Mouse (Mus musculus) ovary, postnatal 36 days (tissue): ENCODE results near the gene Cdc40.

Experiments
- DNase-seq: peaks from one replicate; pipeline ENCODE4 v3.0.0; 2022; ENCODE audit warnings: low spot score, mixed read lengths

Gene Cdc40

DNA sequence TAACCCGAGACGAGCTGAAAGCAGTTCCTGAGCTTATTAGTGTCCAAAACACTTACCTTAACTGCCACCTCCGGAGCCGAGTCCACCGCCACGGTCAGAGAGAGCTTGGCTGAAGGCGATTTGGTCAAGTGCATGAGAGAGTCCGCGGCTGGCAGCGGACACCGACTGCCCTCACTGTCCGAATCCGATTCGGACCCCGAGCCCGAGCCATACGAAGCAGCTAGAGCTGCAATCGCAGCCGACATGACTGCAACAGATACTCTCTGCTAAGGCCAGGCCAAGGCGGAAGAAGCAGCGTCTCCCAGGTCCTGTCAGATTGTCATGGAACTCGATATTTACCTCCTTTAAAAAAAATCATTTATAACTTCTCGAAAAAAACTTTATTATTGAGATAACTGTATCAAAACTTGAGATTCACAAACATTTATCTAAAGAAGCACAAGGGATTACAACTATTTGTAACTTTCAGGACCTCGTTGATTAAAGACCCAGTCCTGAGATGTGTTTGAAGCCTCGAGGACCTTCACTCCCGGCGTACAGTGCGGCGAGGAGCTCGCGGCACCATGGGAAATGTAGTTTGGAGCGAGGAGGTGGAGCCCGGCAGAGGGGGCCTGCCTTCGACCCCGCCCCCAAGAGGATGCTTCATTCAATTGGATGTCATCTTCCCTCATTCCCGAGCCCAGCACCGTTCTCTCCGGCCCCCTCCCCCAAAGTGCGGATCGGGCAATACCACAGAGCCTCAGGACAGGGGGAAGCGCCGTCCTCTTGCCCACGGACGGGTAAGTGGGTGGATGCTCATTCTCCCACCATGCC is at the start of gene Cdc40, which contains the start of gene Wasf1:
Gene Cdc40, minus strand, starts transcription at position 481 of the 813 bp plus-strand sequence.
Gene Wasf1, plus strand, starts transcription at position 645 of the 813 bp plus-strand sequence.
- DNase-seq: peak; percentile 96

DNA sequence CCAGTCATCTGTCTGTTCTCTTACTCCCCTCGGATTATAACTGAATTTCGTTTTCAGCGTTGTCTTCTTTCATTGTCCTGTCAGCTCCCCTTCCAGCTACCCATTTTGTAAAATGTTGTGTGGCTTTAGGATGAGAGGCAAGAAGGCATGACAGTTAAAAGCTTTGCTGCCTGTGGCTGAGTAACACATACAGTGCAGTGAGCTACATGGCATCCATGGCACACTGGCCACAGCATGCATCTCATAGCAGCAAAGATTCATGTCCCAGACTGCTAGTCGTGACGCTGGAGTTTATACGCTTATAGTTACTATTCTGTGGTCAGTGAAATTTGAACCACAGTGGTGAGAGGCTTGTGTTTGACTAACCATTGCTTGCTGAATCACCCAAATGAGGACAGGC is 36.4 kb upstream of the Cdc40 start:
- DNase-seq: no peak

DNA sequence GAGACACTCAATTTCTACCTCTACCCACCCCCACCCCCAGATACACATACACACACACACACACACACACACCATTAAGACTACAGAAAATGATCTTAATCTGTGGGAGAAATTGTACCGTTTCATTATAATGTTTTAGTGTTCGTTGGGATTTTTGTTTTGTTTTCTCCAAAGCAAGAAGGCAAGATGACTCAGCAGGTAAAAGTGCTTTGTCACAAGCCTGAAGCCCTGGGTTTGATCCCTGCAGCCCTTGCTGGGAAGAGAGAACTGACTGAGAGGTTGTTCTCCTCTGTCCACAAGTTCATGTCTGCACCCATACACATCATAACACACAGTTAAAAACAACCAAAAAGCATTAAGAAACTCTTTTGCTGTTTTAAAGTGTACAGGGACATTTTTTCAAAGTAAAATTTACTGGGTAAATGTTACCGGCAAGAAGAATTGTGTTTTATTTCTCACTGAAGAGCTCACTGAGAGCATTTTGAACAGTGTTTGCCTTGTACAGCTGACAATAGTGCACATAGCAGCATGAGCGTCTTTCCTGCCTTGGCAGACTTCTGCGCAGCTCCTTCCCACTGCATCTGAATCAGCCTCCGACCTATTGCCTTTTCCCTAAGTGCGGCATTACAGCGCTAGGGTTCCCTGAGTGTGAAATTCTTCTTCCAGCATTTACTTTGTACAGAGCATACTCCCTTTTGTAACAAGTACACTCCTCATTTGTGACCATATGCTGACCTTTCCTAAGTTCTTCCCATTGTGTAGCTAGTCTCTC is 35.7 kb upstream of the Cdc40 start:
- DNase-seq: no peak

DNA sequence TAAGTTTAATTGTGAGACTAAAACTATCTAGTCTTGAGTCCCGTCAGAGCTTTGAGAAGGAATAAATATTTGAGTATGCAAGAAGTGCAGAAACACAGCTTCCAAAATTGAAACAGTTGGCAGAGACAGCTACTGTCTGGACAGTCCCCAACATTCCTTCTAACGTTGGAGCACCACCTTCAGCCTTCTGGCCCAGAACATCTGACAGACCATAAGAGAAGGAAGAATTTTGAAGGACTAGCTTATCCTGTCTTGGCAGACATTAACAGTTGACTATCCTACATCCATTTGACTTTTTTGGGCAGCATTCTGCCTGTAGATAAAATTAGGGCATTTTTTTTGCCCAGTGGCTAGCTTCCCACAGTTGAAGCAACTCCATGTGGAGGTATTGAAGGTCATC is 32.1 kb upstream of the Cdc40 start:
- DNase-seq: no peak

DNA sequence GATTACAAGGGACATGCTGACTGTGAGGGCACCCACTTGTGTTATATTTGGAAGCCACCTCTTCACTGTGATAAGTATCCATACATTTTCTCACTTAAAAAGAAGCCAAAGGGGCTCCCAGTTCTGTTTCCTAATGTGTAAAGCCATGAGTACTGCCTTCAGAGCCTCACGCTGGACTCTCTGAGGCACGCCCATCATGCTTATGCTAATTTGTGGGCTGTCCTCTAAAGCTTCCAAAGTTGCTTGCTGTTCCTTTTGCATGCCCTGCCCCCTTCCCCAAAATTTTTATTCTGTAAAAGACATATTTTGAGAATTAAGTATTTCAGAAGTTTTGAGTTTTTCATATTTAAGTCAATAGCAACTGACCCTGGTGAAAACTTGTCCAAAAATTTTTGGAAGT is 27.7 kb upstream of the Cdc40 start:
- DNase-seq: no peak

DNA sequence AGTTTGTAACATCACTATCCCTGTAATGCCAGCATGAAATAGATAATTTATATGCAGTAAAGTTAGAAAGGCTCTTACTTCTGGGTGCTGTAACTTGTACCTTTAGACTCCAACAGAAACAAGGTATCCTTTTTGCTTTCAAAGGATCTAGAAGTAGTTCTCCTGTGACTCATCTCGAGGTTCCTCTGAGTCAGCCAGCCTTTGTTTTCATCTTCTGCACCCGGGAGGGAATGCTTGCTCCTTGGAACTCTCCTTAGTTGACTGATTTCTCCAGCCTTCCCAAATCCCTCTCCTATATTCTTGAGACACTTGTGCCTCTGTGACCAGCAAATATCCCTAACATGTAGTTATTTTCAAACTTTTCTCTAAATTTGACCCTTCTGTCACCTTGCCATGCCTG is 25.5 kb upstream of the Cdc40 start:
- DNase-seq: no peak

DNA sequence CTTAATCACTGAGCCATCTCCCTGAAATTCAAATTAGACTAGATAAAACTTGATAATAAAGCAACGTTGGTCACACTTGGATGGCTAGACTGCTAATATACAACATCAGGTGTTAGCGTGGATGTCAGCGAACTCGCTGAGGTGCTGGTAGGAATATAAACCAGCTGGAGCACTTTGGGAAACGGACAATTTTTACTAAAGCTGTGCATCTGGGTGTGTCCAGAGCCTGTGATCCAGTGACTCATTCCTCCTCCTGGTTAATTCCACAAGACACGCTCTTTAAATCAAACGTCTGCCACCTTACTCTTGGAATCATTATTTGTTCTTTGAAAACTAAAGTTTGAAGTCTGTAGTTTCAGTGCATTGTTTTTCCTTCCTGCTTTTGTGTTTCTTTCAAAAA is 23.7 kb upstream of the Cdc40 start:
- DNase-seq: no peak

DNA sequence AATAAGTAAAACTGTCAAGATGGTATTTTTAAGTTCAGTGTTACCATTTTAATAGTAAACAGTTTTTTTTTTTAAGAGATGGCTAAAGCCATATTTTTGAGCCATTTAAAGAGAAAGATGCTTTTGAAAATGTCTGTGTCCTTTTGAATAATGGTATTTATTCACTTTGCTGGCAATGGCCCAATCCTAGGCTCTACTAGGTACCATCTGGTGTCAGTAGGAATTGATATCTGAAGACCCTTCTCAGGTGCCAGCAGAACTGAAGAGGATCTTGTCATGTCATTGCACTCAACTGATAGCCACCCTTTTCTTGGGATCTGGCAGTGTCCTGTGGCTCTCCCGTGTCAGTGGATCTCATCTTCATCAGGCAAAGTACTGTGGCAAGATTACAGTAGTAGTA is 23.0 kb upstream of the Cdc40 start:
- no peak for DNase-seq

DNA sequence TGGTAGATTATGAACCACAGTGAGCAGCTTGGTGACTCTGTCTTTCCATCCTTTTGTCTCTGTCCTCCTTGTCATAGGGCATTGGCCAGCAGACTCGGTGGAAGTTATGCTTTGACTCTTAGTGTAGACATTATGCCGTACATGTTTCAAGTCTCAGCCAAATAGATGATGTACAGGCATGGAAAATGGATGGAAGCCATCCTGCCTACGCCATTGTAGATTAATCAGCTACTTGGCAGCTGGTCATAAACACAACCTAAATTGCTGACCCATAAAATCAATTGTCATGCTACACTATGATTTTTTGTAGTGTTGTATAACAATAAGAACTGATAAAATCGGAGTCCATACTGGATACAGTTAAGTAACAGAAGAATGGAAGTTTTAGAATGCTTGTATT is 18.7 kb upstream of the Cdc40 start:
- no peak for DNase-seq

DNA sequence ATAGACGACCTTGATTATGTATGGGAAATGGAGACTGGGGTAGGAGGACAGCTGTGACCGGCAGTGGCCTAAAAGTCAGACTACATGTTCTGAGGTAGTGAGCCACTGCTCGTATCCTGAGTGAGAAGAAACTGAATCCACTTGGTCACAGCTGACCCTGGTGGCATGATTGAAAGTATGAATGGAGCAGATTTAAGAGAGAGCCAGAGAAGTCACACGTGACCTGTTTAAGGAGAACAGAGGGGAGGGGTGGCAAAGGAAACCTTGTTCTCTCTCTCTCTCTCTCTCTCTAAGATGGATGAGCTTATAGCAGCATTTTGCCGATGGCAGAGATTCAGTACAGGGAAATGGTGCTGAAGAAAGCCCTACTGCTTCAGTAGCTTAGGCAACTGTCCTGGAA is 13.5 kb upstream of the Cdc40 start:
- no peak for DNase-seq

DNA sequence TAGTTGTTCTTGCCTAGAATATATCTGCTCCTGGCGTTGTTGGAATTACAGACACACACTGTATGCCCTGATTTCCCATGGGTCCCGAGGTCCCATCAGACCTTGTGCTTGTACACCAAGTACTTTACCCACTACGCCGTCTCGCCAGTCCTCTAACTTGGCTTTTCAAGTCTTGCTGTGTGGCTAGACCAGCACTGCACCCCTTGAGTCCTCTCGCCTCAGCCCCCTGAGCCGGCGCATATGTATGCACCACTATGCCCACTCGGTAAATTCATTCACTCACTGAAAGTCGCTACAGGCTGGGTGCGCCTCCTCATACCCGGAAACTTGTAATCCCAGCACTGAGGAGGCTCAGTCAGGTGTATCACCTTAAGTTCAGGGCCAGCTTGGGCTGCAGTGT is 12.7 kb upstream of the Cdc40 start:
- DNase-seq: no peak

DNA sequence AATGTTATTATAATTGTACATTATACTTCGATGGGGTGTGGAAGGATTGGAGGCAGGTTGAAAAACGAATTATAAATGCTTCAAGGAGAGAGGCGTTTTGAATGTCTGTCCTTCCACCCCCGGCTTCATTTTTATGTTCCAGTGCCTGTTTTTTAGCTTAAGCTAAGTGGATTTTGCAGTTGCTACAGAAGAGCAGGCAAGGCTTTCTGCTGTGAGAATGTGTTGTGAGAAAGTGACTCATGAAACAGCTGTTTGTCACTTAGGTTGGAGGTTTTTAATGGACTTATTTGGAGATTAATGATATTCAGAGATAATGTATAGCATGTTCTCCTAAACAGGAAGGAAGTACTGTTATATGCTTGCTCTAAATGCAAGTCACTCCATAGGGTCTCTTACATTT is 6.0 kb upstream of the Cdc40 start:
- no peak for DNase-seq

DNA sequence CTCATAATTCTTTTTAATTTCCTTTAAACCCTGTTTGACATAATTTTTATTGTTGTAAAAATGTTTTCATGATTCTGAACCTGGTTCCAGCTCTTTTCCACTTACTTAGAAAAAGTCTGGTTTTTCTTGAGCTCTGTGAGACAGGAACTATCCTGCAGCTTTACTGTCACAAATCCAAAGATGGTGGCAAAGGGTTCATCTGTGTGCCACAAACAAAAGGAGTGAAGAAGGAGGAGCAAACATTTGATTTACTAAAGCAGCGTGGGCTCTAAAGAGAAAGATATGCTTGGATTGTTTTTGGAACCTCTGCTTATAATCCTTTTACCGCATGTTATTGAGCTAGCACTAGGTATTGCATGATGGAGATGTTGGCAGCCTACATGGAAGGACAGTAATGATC is 4.2 kb upstream of the Cdc40 start:
- no peak for DNase-seq

DNA sequence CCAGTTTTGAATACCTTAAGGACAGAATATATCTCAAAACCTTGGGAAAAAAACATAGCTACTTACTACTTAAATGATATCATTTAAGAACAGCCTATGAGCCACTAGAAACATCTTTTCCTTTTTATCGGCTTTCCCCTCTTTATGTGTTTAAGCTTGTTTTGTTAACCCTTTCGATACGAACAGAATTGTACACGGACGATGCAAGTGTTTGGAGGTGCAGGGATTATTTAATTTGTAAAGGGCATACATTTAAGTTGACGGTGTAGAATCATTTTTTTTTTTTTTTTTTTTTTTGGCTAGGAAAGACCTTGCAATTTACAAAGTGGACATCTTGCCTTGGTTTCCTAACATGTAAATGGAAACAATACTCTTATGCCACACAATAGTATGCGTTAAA is 2.3 kb upstream of the Cdc40 start:
- DNase-seq: no peak

DNA sequence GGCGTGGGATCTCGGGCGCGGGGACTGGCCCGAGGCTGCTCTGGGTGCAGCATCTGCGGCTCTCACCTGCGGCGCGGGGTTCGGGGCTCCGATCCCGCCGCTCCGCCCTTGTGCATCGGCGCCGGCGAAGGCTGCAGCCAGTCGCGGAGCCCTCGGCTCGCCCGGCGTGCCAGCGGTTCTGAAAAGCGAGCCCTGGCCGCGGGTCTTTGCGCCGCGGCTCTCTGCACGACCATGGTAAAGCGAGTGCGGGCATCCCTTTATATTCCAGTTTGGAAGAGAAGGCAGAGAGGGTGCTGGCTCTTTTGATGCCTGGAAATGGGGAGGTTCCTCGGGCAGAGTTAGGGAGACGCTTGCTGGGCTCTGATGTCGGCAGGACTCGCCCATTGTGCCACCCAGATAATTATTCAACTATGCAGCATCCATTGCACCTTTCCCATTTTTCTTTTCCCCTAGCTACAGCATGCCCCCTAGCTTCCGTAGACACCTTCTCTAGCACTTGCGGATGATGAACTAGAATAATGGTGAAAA is 1.2 kb upstream of the Cdc40 start:
- DNase-seq: peak; percentile 50

DNA sequence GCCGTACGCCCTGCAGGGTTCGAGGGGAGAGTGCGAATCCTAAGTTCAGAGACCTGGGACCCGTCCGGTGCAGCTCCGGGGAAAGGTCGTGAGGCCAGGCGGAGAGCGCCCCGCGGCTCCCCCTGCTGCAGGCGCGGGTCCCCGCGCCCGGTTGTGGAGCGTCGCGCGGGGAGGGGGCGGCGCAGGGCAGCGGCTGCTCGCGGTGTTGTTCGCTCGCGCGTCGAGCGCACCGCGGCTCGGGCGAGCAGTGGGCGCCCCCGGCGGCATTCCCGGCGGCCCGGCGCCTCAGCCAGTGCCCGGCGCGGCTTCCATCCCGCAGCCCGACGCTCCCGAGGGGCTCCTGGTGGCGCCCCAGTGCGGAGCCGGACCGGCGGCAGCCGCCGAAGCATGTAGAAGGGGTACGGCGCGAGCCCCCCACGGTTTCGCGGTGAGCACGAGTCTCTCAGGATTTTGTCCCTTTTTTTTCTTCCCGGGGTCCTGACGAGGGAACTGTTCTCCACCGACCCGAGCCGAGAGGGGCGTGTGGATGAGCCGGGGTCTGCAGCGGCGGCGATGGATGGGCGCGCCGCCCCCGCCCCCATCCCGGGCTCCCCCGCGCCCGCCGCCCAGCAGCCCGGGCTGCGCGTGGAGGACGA is 650 bp upstream of the Cdc40 start:
- no peak for DNase-seq

DNA sequence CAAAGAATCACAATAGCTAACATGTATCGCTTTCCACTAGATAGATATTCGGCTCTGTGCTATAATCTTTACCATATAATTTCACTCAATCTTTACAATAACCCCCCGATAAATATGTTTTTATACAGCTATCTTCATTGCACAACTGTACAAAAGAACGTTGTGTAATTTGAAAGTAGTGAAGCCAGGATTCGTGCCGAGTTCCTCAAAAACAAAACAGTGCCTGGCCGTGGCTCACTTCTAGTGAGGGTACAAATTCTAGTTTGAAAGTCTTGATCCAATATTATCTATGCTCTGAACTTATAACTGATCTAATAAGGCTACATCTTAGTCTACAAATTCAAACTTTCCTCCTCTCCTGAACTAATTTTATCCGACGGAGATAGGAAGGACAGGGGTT is 778 bp downstream of the Cdc40 start:
- DNase-seq: no peak

DNA sequence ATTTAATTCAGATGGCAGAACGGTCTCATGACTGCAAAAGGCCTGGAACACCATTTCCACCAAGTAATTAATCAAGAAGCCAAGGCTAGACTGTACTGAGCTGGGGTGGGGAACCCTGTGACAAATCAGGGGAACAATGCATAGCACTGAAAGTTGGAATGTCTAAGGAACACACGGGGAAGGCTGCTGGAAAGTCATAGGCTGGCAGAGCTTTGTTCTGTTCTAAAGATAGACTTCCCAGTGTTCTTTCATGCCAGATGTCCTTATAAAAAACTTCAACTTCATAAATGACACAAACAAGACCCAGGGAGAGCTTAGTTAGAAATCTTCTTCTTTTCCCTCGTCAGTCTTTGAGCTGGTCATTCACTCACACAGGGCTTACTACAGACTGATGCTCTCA is 1.9 kb downstream of the Cdc40 start:
- no peak for DNase-seq

DNA sequence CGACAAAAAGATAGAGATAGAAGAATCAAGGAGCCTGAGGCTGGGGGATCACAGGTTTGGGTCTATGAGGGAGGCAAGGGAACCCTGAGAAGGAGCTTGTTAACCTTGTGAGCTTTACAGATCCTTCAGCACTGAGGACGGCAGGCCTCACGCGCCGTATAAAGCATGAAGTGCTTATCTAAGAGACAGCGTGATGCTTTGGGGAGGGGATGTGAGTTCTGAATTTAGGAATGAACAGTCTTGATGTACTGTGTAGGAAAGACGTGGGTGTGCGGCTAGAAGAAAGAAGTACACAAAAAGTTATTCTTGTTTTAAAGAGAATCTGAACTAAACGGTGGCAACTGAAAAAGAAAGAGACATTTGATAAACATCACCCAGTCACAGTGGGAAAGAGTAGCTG is 3.1 kb downstream of the Cdc40 start:
- DNase-seq: no peak

DNA sequence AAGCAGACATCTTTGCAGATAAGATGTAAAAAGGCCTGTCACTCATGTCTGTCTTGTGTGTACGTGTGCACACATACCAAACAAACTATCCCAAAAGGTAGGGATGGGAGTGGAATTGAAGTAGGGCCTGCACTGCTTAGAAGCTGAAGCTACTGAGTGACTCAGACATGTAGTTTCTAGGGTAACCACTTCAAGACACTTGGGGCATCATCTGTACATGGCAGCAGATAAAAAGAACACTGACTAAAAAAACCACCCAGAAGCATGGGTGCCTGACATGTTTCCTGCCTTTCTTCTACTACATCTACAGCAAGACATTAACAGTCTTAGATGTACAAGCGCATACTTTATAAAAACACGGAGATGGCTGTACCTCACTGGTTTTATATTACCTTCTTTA is 4.9 kb downstream of the Cdc40 start:
- DNase-seq: no peak

DNA sequence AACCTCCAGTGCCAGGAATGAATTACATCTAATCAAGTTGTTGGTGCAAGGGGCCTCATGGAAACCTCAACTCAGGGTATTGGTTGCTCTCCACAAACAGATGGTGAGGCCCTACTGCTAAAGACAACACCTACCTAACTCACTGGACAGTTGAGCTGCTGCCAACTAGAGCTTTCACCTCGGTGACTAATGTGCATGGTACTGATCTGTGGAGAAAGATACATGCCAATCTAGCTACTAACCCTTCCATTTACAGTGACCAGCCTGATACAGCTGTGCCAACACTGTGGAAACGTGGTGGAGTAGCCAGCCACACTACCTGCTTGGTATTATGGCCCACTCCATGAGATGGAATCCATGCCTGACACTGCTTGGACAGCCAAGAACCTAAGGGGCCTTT is 11.1 kb downstream of the Cdc40 start:
- no peak for DNase-seq

DNA sequence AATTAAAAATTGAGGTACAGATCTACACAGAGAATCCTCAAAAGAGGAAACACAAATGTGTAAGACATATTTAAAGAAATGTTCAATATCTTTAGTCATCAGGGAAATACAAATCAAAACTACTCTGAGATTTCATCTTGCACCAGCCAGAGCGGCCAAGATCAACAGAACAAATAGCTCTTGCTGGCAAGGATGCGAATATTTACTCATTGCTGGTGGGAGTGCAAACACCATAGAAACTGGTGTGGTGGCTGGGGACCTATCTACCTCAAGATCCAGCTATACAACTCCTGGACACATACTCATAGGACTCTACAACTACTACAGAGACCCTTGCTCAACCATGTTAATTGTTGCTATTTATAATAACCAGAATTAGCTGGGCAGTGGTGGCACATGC is 11.8 kb downstream of the Cdc40 start:
- no peak for DNase-seq

DNA sequence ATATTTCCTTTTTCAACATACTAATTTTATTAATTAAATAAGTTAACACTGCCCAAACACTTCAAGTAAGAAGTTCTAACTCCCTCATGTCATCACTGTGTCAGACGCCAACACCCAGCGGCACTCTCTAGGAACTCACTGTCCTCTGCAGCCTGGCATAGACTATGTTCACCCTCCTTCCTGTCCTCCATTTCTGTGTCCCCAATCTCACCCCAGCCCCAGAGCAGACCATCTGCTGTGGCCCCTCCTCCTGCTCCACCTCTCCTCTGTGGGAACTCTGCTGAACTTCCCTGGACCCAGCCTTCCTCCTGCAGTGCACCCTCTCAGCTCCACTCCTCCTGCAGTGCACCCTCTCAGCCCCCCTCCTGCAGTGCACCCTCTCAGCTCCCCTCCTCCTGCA is 15.0 kb downstream of the Cdc40 start:
- no peak for DNase-seq
